Mouse (Mus musculus) adipocyte (in vitro differentiated cells): ENCODE results near the gene Ffar1.
A peak's percentile ranks its signal among the peaks of the same experiment; 100 is the strongest.
"Not testable (repeated sequence)": the region's sequence is repeated elsewhere in the genome, so short reads cannot be mapped to it uniquely, and the experiment has no call there.

Source experiments
- DNase-seq: peaks from one replicate; pipeline ENCODE4 v3.0.0-alpha.2; 2016; ENCODE audit warnings: low spot score

Gene Ffar1

GRCm38 (mm10) chr7:30847934-30848333, 13.4 kb downstream of the Ffar1 start:
- DNase-seq: no peak

- DNase-seq: no peak
Observed at GRCm38 (mm10) chr7:30847386-30847785, 14.0 kb downstream of the Ffar1 start.

- no peak for DNase-seq
Observed at GRCm38 (mm10) chr7:30846505-30847053, 14.8 kb downstream of the Ffar1 start.

- DNase-seq: no peak
Observed at GRCm38 (mm10) chr7:30844676-30845297, 16.6 kb downstream of the Ffar1 start.

- no peak for DNase-seq
Observed at GRCm38 (mm10) chr7:30842092-30842491, 19.3 kb downstream of the Ffar1 start.

- DNase-seq: no peak
Observed at GRCm38 (mm10) chr7:30841379-30841778, 20.0 kb downstream of the Ffar1 start.

- no peak for DNase-seq
Observed at GRCm38 (mm10) chr7:30840306-30840705, 21.1 kb downstream of the Ffar1 start.

GRCm38 (mm10) chr7:30837277-30837676, 24.1 kb downstream of the Ffar1 start:
- DNase-seq: no peak

GRCm38 (mm10) chr7:30832684-30833083, 28.7 kb downstream of the Ffar1 start:
- DNase-seq: not testable (repeated sequence)

GRCm38 (mm10) chr7:30832261-30832660, 29.1 kb downstream of the Ffar1 start:
- no peak for DNase-seq

- no peak for DNase-seq
Observed at GRCm38 (mm10) chr7:30829428-30829827, 31.9 kb downstream of the Ffar1 start.

- not testable (repeated sequence) for DNase-seq
Observed at GRCm38 (mm10) chr7:30828871-30829270, 32.5 kb downstream of the Ffar1 start.

- DNase-seq: no peak
Observed at GRCm38 (mm10) chr7:30826660-30827059, 34.7 kb downstream of the Ffar1 start.

GRCm38 (mm10) chr7:30824306-30824705, 37.1 kb downstream of the Ffar1 start:
- no peak for DNase-seq

GRCm38 (mm10) chr7:30823675-30824074, 37.7 kb downstream of the Ffar1 start, which contains the start of gene Ffar2:
Gene Ffar2, minus strand, starts transcription at chr7:30823775.
- DNase-seq: no peak

- peak; percentile 89 for DNase-seq
Observed at GRCm38 (mm10) chr7:30821532-30821931, 39.8 kb downstream of the Ffar1 start.

- peak; percentile 34 for DNase-seq
Observed at GRCm38 (mm10) chr7:30820854-30821445, 40.4 kb downstream of the Ffar1 start.

GRCm38 (mm10) chr7:30820131-30820530, 41.2 kb downstream of the Ffar1 start:
- DNase-seq: no peak

- DNase-seq: no peak
Observed at GRCm38 (mm10) chr7:30812291-30812807, 49.0 kb downstream of the Ffar1 start.

- peak; percentile 84 for DNase-seq
Observed at GRCm38 (mm10) chr7:30811757-30812290, 49.5 kb downstream of the Ffar1 start.

GRCm38 (mm10) chr7:30810319-30810718, 51.0 kb downstream of the Ffar1 start:
- no peak for DNase-seq
